Mouse (Mus musculus): ENCODE results near the gene Foxp1. TPM values are rescaled to one million over a fixed set of nuclear protein-coding genes. Genes with fewer than 3 reads are reported as not detected.

The Foxp1 gene
- polyA plus RNA-seq, 1 experiment from 2014 or later: 148 TPM

DNA sequence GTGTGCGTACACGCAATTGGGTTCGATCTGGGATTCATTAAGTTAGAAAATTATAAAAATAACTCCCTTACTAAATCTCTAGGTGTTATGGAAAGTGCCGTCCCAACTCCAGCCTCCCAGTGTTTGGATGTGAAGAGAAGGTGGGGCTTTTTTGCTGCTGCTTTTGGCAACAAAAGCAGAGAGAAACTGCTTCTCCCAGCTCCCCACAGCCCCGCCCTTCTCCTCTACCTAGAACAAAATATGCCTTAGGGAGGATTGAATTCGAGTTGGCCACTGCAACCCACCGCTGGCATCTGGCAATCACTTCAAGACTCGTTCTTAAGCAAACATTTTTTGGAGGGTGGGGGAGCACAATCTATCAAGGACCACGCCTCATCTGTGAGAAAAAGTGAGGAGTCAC, 47.5 kb downstream of the Foxp1 start:
- no peaks in the 10 kb centered on the region for H3K27me3 ChIP-seq (ENCODE audit: control insufficient read depth, insufficient read depth, low read length)
- no peak for ATAC-seq (replicated peaks; ENCODE audit: insufficient number of reproducible peaks, low FRiP score, low TSS enrichment, low read depth)
- WGBS: 66% methylated on average over 9 of the region's 9 CpGs
- no peak for DNase-seq (ENCODE audit: low spot score)
- H3K4me1 ChIP-seq (ENCODE audit: control insufficient read depth, insufficient read depth, low read length): no peaks in the 10 kb centered on the region
- H3K4me2 ChIP-seq (ENCODE audit: low read depth, low read length): no peak overlapping the region
- no peak overlapping the region for H3K27ac ChIP-seq (replicated peaks; ENCODE audit: low read depth, low read length)
- no peak overlapping the region for H3K9ac ChIP-seq (replicated peaks; ENCODE audit: low read length)
- no peaks in the 10 kb centered on the region for H3K9me3 ChIP-seq (replicated peaks; ENCODE audit: control insufficient read depth, low read length)
- H3K4me3 ChIP-seq (ENCODE audit: low read depth, low read length): no peak overlapping the region
- H3K36me3 ChIP-seq (replicated peaks; ENCODE audit: control insufficient read depth, insufficient read depth, low read depth, low read length): no peaks in the 10 kb centered on the region

GRCm38 (mm10) chr6:99470906-99471305, 51.6 kb downstream of the Foxp1 start:
- 80% methylated on average over 5 of the region's 5 CpGs for WGBS
- no peaks in the 10 kb centered on the region for H3K36me3 ChIP-seq (replicated peaks; ENCODE audit: control insufficient read depth, insufficient read depth, low read depth, low read length)
- no peak overlapping the region for H3K4me2 ChIP-seq (ENCODE audit: low read depth, low read length)
- H3K4me1 ChIP-seq (ENCODE audit: control insufficient read depth, insufficient read depth, low read length): no peaks in the 10 kb centered on the region
- H3K9me3 ChIP-seq (replicated peaks; ENCODE audit: control insufficient read depth, low read length): no peaks in the 10 kb centered on the region
- ATAC-seq (replicated peaks; ENCODE audit: insufficient number of reproducible peaks, low FRiP score, low TSS enrichment, low read depth) (no peak), DNase-seq (ENCODE audit: low spot score) (no peak)
- H3K27ac ChIP-seq (replicated peaks; ENCODE audit: low read depth, low read length): no peak overlapping the region
- no peaks in the 10 kb centered on the region for H3K27me3 ChIP-seq (ENCODE audit: control insufficient read depth, insufficient read depth, low read length)
- no peak overlapping the region for H3K4me3 ChIP-seq (ENCODE audit: low read depth, low read length)
- no peak overlapping the region for H3K9ac ChIP-seq (replicated peaks; ENCODE audit: low read length)

- Histone ChIP-seq H3K4me3 (ENCODE audit: low read depth, low read length) (no peak overlapping the region), H3K9me3 (replicated peaks; ENCODE audit: control insufficient read depth, low read length) (no peaks in the 10 kb centered on the region), H3K27me3 (ENCODE audit: control insufficient read depth, insufficient read depth, low read length) (no peaks in the 10 kb centered on the region), H3K4me2 (ENCODE audit: low read depth, low read length) (no peak overlapping the region), H3K9ac (replicated peaks; ENCODE audit: low read length) (no peak overlapping the region), H3K36me3 (replicated peaks; ENCODE audit: control insufficient read depth, insufficient read depth, low read depth, low read length) (no peaks in the 10 kb centered on the region), H3K4me1 (ENCODE audit: control insufficient read depth, insufficient read depth, low read length) (no peaks in the 10 kb centered on the region), H3K27ac (replicated peaks; ENCODE audit: low read depth, low read length) (no peak overlapping the region)
- DNase-seq (ENCODE audit: low spot score): no peak
- WGBS: 80% methylated on average over 12 of the region's 12 CpGs
- ATAC-seq (replicated peaks; ENCODE audit: insufficient number of reproducible peaks, low FRiP score, low TSS enrichment, low read depth): no peak
Measured at GRCm38 (mm10) chr6:99469134-99469834, 53.2 kb downstream of the Foxp1 start.

DNA sequence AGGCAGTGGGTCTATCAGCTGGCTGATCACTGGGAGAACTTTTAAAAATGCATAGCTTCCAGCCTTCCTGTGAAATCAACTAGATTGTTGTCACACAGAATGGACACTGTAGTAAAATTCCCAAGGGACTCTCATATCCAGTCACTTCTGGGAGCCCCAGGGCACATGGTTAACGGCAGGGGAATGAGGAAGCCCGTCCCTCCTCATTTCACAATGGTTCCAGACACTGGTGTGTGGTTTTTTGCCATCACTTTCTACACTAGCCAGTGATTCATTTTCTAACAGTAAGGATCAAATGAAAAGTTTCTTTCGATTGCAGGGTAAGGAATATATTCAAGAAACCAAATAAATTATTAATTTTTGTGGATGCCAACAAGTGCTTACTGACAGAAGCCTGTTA, 54.7 kb downstream of the Foxp1 start:
- no peaks in the 10 kb centered on the region for H3K27me3 ChIP-seq (ENCODE audit: control insufficient read depth, insufficient read depth, low read length)
- 50% methylated on average over 3 of the region's 3 CpGs for WGBS
- ATAC-seq (replicated peaks; ENCODE audit: insufficient number of reproducible peaks, low FRiP score, low TSS enrichment, low read depth) (no peak), DNase-seq (ENCODE audit: low spot score) (no peak)
- no peak overlapping the region for H3K4me2 ChIP-seq (ENCODE audit: low read depth, low read length)
- no peaks in the 10 kb centered on the region for H3K36me3 ChIP-seq (replicated peaks; ENCODE audit: control insufficient read depth, insufficient read depth, low read depth, low read length)
- no peak overlapping the region for H3K27ac ChIP-seq (replicated peaks; ENCODE audit: low read depth, low read length)
- H3K9ac ChIP-seq (replicated peaks; ENCODE audit: low read length): no peak overlapping the region
- no peaks in the 10 kb centered on the region for H3K4me1 ChIP-seq (ENCODE audit: control insufficient read depth, insufficient read depth, low read length)
- H3K9me3 ChIP-seq (replicated peaks; ENCODE audit: control insufficient read depth, low read length): no peaks in the 10 kb centered on the region
- H3K4me3 ChIP-seq (ENCODE audit: low read depth, low read length): no peak overlapping the region

GRCm38 (mm10) chr6:99467109-99467508, 55.4 kb downstream of the Foxp1 start:
- 25% methylated on average over 8 of the region's 8 CpGs for WGBS
- H3K27me3 ChIP-seq (ENCODE audit: control insufficient read depth, insufficient read depth, low read length): no peaks in the 10 kb centered on the region
- H3K36me3 ChIP-seq (replicated peaks; ENCODE audit: control insufficient read depth, insufficient read depth, low read depth, low read length): no peaks in the 10 kb centered on the region
- no peaks in the 10 kb centered on the region for H3K4me1 ChIP-seq (ENCODE audit: control insufficient read depth, insufficient read depth, low read length)
- DNase-seq (ENCODE audit: low spot score): no peak
- ATAC-seq (replicated peaks; ENCODE audit: insufficient number of reproducible peaks, low FRiP score, low TSS enrichment, low read depth): no peak
- H3K9me3 ChIP-seq (replicated peaks; ENCODE audit: control insufficient read depth, low read length): no peaks in the 10 kb centered on the region
- H3K27ac ChIP-seq (replicated peaks; ENCODE audit: low read depth, low read length): no peak overlapping the region
- H3K9ac ChIP-seq (replicated peaks; ENCODE audit: low read length): no peak overlapping the region
- H3K4me2 ChIP-seq (ENCODE audit: low read depth, low read length): no peak overlapping the region
- H3K4me3 ChIP-seq (ENCODE audit: low read depth, low read length): no peak overlapping the region

DNA sequence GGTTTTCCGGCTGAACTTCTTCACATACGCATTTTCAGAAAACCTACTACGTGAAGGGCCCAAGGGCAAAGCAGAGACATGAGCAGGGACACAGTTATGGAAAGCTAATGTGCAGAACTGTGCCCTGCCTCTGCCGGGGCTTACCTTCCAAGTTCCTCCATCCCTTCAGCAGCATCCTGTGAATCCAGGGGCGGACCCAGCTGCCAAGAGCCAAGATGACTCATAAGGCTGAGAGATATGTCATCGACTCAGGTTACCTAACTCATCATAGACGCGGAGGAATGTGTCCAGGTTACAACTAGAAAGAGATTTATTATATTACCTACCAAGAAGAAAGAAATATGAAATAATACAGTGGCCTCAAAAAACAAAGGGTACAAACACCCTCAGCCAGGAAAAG, 56.2 kb downstream of the Foxp1 start:
- Histone ChIP-seq H3K36me3 (replicated peaks; ENCODE audit: control insufficient read depth, insufficient read depth, low read depth, low read length) (no peaks in the 10 kb centered on the region), H3K9me3 (replicated peaks; ENCODE audit: control insufficient read depth, low read length) (no peaks in the 10 kb centered on the region), H3K4me3 (ENCODE audit: low read depth, low read length) (no peak overlapping the region), H3K9ac (replicated peaks; ENCODE audit: low read length) (no peak overlapping the region), H3K27me3 (ENCODE audit: control insufficient read depth, insufficient read depth, low read length) (no peaks in the 10 kb centered on the region), H3K4me1 (ENCODE audit: control insufficient read depth, insufficient read depth, low read length) (no peaks in the 10 kb centered on the region), H3K27ac (replicated peaks; ENCODE audit: low read depth, low read length) (no peak overlapping the region), H3K4me2 (ENCODE audit: low read depth, low read length) (no peak overlapping the region)
- 80% methylated on average over 8 of the region's 8 CpGs for WGBS
- DNase-seq (ENCODE audit: low spot score) (no peak), ATAC-seq (replicated peaks; ENCODE audit: insufficient number of reproducible peaks, low FRiP score, low TSS enrichment, low read depth) (no peak)

- Histone ChIP-seq H3K9ac (replicated peaks; ENCODE audit: low read length) (no peak overlapping the region), H3K4me1 (ENCODE audit: control insufficient read depth, insufficient read depth, low read length) (no peaks in the 10 kb centered on the region), H3K4me2 (ENCODE audit: low read depth, low read length) (no peak overlapping the region), H3K27ac (replicated peaks; ENCODE audit: low read depth, low read length) (no peak overlapping the region), H3K36me3 (replicated peaks; ENCODE audit: control insufficient read depth, insufficient read depth, low read depth, low read length) (no peaks in the 10 kb centered on the region), H3K4me3 (ENCODE audit: low read depth, low read length) (no peak overlapping the region), H3K9me3 (replicated peaks; ENCODE audit: control insufficient read depth, low read length) (no peaks in the 10 kb centered on the region), H3K27me3 (ENCODE audit: control insufficient read depth, insufficient read depth, low read length) (no peaks in the 10 kb centered on the region)
- 80% methylated on average over 4 of the region's 4 CpGs for WGBS
- ATAC-seq (replicated peaks; ENCODE audit: insufficient number of reproducible peaks, low FRiP score, low TSS enrichment, low read depth) (no peak), DNase-seq (ENCODE audit: low spot score) (no peak)
Measured at GRCm38 (mm10) chr6:99464449-99464848, 58.1 kb downstream of the Foxp1 start.

- Histone ChIP-seq H3K4me3 (ENCODE audit: low read depth, low read length) (no peak overlapping the region), H3K36me3 (replicated peaks; ENCODE audit: control insufficient read depth, insufficient read depth, low read depth, low read length) (no peaks in the 10 kb centered on the region), H3K9me3 (replicated peaks; ENCODE audit: control insufficient read depth, low read length) (no peaks in the 10 kb centered on the region), H3K27ac (replicated peaks; ENCODE audit: low read depth, low read length) (no peak overlapping the region), H3K9ac (replicated peaks; ENCODE audit: low read length) (no peak overlapping the region), H3K4me2 (ENCODE audit: low read depth, low read length) (no peak overlapping the region), H3K4me1 (ENCODE audit: control insufficient read depth, insufficient read depth, low read length) (no peaks in the 10 kb centered on the region), H3K27me3 (ENCODE audit: control insufficient read depth, insufficient read depth, low read length) (no peaks in the 10 kb centered on the region)
- no peak for ATAC-seq (replicated peaks; ENCODE audit: insufficient number of reproducible peaks, low FRiP score, low TSS enrichment, low read depth)
- DNase-seq (ENCODE audit: low spot score): no peak
- WGBS: 92% methylated on average over 7 of the region's 7 CpGs
Measured at GRCm38 (mm10) chr6:99463906-99464305, 58.6 kb downstream of the Foxp1 start.

Measured in embryonic facial prominence, embryonic 11.5 days (tissue).